Mouse (Mus musculus): ENCODE measurements at regions not wholly inside any gene's neighbourhood (a gene's known extent, or its start where the extent isn't known, plus 50 kb on each side); places are given as distances from the start of the nearest gene placed in this dataset.
A peak's percentile ranks its signal among the peaks of the same experiment; 100 is the strongest.

DNA sequence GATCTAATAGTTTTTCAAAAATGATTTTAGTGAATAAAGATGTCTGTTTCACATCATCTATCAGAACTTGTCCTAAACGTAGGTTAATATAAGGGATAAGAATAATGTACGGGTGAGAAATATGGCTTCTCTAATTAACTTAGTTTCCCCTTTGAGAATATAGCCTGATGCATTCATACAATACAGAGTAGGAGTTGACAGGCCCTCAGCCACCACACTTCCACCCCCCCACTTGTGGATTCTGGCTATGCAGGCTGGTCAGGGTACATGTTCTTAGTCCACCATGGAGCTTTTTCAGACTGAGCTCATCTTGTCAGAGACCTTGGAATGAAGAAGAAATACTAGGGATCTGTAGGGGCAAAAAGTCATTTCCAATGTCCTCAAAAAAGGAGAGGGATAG is 80.1 kb downstream of the Anxa1 start:
- no peak for DNase-seq

DNA sequence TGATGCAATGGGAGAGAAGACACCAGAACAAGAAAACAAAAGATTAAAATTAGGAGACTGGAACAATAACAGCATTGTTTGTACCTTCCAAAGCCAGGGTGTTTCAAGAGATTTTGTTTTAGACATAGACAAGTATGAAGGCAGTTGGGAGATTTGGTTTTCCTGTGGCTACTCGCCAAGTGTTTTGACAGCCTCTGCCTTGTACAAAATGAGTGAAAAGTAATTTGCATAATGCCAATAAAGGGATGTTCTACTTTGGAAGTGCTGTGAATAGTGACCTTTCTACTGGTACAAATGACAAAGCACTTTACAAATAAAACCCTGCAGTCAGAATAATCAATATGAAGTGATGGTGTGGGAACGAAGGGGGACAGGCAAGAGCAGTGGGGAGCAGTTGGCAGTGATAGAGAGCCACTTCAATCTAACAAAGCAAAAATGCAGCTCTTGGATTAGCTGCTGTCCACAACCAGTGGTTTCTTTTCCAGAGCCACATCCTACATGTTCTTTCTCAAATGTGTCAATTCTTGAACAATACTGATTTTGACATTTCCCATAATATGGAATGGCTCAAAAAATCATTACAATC is 90.6 kb downstream of the Anxa1 start:
- peak; percentile 0 for DNase-seq

DNA sequence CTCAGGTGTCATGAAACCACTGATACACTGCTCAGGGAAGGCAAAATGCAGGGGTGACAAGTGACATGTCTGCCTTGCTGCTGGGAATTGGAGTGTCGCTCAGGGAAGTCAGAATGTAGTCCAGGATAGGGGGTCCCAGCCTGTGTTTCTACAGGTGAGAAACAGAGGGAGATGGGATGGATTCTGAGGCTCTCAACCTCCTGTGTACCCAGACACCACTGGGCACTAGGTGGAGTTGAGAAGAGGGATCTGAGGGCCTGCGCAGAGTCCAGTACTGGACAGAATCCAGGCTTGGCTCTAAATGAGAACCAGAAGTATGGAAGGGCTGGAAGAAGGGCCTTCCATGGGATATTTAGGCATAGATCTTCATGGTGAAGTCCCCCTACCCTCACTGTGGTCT is 92.3 kb downstream of the Anxa1 start:
- DNase-seq, result no peak

DNA sequence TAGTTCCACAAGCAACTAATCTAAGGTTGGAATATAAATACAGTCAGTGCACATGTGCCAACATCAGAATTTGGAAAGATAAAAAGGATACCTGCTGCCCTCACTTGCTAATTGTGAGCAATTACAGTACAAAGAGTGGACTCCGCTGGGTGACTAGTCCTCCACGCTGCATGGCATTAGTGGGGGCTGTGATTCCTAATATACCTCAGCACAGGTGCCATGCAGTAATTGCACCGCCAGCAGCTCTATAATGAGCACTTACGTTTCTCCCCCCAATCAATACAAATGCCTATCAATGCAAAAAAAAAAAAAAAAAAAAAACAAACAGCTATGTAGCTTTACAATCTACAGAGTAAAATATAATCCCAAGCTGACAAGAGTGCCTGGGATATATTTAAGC is 105.6 kb downstream of the Anxa1 start:
- no peak for DNase-seq

DNA sequence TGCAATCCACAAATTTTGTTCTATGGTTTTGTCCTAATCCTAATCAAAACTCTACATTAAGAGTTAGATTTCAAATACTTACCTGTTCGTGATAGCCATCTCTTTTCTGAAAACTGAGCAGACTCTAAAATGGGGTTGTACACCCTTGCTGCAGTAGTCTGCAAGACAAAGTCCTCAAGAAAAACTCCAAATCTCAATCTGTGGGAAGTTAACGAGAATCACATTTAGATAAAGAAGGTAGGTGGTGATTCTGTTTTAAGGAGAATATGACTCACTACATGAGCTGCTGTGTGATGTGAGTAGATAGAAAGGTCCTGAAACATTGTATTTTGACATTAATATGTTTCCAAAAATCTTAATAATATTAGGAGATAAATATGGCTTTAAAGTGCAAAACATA is 107.6 kb downstream of the Anxa1 start:
- DNase-seq, result no peak

DNA sequence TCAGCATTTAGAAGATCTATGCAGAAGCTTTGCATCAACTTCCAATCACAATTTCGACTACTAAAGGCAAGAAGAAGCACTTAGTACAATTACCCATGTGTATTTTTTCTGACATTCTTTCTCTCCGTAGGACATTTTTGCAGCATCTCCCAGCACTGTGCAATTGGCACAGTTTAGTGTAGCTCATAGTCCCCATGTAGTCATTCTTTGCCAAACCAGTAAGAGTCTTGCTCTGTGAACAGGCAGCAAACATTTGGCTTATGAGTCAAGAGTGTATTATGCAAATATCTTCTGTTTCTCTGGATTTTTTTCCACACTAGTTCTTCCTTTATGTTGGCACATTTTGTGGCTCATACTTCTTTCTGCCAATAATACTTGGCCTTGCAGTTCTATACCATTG is 129.2 kb downstream of the Anxa1 start:
- no peak for DNase-seq

DNA sequence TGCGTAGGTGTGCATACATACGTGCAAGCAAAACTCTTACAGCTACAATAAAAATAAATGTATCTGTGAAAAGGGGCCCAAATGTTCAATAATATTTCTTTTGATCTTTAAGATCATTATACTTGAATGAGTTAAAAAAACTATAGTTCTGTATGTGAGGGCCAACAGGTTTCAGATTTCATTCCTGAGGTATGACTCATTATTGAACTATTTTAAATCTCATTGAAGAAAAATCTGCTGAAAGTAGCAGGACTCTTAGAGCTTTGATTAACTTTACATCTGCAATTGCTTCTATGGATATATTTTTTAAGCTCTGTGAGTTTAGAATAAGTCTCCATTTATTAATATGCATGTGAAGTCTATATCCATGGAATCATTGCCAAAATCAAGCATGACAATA is 138.6 kb downstream of the Anxa1 start:
- DNase-seq, result no peak

DNA sequence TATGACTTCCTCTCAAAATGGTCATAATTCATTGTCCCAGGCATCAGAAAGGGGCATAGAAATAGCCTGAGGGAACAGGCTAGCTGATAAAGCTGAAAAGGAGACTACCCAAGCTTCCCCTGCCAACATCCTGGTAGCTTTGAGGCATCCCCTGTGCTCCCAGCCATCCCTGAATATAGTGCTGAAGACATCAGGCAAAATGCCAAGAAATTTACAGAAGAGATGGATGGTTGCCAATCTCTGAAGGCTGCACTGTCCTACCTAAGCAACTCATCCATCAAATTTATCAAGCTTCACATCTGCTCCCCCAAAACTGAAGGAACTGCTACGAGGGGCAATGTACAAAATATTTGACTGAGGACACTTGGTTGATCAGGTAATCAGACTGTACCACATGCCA is 146.9 kb downstream of the Anxa1 start:
- DNase-seq, result no peak

DNA sequence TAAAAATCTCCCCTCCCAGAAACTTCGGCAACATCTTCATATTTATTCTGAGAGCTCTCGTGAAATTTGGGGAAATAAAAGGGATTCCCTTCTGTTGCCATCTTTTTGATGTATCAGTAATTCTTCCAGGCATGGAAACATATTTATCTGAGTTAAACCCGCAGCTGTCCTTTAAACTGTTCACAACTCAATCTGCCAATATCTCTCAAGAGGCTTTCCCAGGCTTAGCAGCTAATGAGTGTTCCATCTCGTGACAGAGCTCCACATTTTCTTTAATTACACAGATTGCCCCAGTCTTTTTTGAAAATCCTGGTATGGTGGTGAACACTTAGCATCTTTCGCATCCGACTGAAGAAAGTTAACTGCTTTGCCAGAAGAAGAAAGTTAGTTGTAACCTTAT is 149.5 kb downstream of the Anxa1 start:
- no peak for DNase-seq

DNA sequence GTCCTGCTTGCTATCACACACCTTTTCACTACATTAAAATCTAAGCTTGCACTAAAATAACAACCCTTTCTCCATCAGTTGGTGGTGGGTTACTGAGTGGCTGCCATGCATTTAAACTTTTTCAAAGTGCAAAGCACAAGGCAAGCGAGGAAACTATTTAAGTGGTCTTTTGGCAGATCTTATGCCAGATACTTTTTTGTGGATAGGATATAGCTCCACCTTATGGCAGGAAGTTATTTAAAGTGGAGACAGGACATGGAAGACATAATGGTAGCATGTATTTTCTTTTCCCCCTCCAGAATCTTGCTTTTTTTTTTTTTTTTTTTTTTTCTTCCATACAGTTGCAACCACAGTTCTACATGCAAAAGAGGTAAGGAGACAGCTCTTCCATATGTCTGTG is 150.3 kb downstream of the Anxa1 start:
- DNase-seq, result no peak

DNA sequence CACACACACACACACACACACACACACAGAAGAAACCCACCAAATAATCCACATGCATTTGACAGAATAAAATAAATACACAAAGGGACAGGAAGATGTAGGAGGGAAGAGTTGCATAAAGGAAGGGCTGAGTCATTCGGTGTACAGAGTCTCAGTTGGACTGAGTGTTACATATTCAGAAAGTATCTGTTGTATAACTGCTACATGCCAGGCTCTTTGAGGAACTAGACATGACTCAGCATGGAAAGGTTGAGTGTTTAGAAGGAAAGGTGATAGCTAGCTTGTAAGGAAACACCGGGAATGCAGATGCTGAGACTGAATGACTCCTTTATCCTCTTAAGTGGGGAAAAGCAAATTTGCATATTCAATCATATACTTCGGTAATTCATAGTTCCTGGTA is 151.3 kb downstream of the Anxa1 start:
- DNase-seq, result no peak

DNA sequence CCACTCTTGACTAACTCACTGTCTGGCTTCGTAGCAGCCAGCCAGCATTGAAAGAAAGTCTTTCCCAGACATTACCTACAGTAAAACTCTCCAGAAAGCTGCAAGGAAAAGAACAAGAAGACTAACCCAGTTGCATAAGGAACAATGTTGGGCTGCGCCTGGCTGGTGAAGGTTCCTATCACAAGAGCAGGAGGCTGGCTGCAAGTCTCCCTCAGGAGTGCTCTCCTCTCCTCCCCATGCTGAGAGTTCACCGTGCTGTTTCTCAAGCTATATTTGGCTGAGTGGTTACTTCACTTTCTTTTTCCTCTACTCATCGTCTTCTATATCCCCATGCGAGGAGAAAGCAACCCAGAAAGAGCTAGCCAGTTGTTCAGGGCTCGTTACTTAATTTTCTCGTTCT is 164.0 kb downstream of the Anxa1 start:
- DNase-seq, result no peak

DNA sequence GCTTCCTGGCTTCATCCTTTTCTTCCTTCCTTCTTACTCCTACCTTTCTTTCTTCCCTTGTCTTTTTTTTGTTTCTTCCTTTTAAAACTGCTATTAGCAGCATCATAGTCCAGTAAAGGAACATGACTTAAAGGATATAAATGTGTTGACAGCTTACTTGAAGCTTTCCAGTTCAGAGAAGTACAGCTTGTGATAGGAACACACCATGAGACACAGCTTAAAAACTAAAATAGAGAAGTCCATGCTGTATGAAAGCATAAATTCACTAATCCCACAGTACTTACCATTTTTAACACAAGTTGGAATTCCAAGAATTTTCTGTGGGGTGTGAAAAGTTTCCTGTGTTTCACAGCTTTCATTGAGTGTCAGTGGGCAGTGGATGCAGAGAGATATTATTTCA is 173.4 kb downstream of the Anxa1 start:
- DNase-seq, result no peak

DNA sequence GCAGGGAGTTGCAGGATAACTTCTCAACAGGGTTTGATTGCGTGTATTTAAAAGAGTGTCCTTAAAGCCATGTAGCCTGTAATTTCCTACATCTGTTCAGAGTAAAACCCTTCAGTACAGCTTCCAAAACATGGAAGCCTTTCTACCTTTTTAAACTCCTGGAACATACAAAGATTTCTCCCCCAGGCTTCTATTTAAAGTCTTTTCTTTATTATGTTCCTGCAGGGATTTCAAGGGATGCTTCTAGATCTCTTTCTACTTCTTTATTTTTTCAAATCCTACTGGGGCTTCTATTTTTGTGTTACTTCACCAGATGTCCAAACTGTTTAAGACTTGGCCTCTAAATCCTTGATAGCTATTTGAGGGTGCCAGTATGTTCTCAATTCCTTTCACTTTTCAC is 196.2 kb downstream of the Anxa1 start:
- DNase-seq, result no peak

DNA sequence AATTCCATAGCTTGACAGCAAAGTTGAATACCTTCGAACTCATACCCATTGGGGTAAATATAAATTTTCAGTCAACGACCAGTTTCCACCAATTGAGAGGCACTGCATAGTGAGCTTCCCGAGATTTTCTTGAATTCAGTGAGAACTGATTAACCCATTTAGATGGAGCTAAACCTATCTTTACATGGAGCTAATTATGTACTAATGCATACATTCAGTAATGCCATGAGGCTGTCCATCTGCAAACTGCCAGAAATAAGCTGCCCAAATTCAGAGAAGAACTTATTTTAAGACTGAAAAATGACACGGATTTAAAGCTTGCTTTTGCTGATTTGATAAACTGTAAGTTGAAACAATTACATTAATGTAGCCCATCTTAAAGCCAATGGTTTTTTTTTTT is 208.9 kb downstream of the Anxa1 start:
- no peak for DNase-seq

DNA sequence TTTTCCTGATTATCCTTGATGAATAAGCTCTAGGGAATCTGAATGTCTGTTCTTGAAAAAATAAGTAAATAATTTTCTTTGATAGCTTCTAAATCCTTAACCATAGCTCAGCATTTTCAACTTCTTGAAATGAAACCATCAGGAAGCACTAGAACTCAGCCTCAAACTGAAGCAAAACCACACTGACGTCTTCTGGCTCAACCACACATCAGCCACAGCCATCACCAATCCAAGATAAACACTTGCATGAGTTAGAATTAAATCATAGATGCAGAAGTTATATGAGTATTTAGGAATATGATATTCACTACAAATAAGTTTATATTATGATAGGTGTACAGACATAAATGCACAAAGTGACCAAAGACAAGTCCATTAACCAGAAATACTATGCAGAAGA is 229.2 kb downstream of the Anxa1 start:
- no peak for DNase-seq

DNA sequence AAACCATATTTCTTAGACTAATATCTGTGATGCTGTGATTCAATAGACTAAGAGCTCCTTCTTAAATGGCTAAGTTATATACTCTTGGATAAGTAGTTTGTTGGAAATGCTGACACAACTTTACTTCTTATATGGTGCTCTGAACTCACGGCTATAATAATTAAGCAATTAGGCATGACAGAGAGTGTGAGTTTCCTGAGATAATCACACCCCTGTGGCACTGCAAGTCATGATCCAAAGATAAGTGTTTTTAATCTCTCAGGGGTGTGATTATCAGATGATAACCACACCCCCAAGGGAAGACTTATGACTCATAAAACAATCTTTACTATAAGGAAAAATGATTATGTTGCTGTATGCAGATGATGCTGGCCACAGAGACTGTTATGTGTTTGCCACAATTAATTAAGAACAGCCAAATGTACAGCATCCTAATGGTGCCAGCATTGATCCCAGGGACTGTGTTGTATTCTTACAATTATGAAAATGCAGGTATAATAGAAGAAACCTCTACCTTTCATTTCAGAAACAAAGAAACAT is 234.3 kb downstream of the Anxa1 start:
- no peak for DNase-seq

DNA sequence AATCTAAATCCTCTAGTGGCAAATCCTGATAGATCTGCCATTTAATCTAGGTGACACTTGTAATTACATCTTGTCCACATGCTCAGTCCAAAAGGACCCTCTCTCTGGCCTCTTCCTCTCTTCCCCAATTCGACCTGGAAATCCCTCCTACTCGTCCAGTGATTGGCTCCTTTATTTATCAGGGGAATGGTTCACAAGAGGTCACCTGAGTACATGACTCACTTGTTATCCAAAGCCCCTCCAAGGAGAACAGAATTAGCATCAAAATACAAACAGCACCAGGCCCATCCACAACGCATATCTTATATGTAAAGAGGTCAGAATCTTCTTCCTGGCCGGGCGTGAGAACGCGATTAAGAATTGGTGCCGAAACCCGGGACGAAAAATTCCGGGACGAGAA is 251.2 kb downstream of the Anxa1 start:
- DNase-seq, result no peak

DNA sequence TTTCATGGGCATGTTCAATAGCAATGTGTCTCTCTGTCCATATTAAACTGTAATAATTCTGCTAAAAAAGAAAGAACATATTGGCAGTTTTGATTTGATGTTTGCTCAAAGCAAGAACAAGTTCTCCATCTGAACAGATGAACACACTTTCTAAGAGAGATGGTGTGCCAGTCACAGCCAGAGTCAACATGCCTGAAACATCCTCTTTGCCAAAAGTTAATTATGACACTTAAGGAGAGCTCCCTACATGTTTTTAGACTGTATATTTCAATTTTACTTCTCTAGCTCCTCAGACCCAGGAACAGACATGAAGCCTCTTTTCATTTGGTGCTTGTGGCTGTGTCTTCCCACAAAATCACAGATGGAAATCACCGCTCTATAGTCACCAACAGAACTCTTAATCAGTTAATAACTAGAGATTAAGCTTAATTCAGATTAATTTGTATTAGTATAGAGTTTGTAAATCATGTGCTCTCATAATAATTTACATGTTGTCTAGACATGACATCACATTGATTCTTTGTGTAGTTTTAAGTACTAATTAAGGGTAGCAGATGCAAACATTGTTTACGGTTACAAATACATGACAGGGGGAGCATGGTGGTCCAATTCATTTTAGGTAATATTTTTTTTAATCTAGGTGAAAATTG is 267.1 kb downstream of the Anxa1 start:
- no peak for DNase-seq

DNA sequence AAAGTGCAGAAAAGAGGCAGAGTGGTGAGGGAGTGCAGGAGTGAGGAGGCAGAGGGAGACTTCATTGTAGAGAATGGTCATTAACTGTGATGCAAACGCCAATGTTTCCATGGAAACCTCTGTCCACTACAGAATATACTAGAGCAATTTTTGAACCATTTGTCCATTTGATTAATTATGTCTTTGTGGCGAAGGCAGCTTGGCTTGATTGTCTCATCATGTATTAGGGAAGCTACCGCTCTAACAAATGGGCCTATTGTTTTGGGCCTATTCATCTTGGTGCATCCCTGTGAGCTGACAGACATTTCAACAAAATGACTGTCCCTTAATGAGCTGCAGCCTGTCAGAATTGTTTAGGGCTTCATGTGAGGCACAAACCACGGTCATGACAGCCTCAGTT is 268.3 kb downstream of the Anxa1 start:
- no peak for DNase-seq

DNA sequence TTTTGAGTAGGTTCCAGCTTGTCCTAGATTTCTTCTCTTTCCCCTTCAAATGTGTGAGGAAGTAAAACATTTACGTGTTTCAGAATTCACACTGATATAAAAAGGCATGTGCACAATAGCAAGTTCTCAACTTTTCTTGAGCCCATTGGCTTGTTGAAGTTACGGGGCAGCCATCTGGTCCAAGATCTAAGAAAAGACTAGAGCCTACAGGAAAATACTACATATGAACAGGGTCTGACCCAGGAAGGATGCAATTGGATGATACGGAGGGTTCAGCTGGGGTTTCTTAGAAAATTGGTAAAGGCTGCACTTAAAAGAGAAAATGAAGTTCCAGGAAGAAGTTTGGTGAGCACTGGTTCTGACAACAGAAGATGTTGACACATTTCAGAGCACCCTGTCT is 276.5 kb downstream of the Anxa1 start:
- no peak for DNase-seq
